Mouse (Mus musculus) right cerebral cortex, postnatal 10 days (tissue): Measurements from ENCODE around the gene Kxd1.
"Not testable (repeated sequence)": the region's sequence is repeated elsewhere in the genome, so short reads cannot be mapped to it uniquely, and the experiment has no call there.

ENCODE experiments used
- DNase-seq, 2 experiments: peaks; one replicate each; pipeline ENCODE4 v3.0.0; 2021; ENCODE audit warnings: low spot score in 2 of 2

Gene Kxd1

GRCm38 (mm10) chr8:70513441-70513840 is 14.3 kb downstream of the Kxd1 start:
- DNase-seq: peak in 1 of 2 experiments; percentile 61

GRCm38 (mm10) chr8:70512253-70512903 is 15.4 kb downstream of the Kxd1 start:
- DNase-seq: no peak

DNA sequence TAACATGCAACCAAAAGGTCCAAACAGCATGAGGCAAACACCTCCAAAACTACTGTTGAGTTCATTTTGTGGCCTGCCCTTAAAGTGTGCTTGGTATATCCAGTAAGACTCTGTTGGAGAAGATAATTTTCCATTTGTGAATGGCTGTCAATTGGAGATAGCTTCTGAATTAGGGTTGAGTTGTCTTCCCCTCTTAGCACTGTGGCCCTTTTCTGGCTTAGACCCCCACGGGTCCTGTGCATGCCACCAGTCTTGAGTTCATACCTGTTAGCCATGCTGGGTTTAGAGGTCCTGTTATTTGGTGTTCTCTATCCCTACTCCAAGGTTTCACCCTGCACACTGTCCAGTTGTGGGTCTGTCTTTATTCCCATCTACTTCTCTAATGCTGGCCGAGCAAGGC is 16.0 kb downstream of the Kxd1 start:
- no peak for DNase-seq

- not testable (repeated sequence) for DNase-seq
Observed at GRCm38 (mm10) chr8:70511174-70511573, 16.6 kb downstream of the Kxd1 start.

GRCm38 (mm10) chr8:70510228-70510915 is 17.4 kb downstream of the Kxd1 start, which contains the start of gene Uba52:
TSS of gene Uba52 (minus strand) at chr8:70510801.
- DNase-seq: peak; percentile 98 to 99

DNA sequence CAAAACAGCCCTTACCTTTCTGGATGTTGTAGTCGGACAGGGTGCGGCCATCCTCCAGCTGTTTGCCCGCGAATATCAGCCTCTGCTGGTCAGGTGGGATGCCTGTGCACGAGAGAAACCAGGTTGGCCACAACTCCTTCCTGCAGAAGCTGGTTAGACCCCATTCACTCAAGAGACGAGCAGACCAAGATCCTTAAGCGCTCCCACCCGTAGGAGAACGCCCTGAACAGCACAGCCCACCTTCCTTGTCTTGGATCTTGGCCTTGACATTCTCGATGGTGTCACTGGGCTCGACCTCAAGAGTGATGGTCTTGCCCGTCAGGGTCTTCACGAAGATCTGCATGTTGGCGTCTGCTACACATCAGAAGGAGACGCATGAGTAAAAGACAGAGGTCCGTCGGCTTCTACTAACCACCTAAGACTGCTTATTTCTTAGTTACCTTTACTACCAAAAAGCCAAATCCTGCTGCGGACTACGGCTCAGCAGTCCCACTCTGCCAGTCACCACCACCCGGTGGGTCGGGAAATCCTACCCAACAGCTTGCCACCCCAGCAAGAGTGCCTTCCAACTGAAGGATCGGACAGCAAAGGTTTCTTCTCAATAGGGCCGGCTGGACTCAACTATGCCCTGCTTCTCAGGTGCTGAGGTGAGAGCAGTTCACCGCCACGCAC is 18.3 kb downstream of the Kxd1 start:
- DNase-seq: peak in 1 of 2 experiments; percentile 33

- DNase-seq: no peak
Observed at GRCm38 (mm10) chr8:70507027-70507393, 20.7 kb downstream of the Kxd1 start.

DNA sequence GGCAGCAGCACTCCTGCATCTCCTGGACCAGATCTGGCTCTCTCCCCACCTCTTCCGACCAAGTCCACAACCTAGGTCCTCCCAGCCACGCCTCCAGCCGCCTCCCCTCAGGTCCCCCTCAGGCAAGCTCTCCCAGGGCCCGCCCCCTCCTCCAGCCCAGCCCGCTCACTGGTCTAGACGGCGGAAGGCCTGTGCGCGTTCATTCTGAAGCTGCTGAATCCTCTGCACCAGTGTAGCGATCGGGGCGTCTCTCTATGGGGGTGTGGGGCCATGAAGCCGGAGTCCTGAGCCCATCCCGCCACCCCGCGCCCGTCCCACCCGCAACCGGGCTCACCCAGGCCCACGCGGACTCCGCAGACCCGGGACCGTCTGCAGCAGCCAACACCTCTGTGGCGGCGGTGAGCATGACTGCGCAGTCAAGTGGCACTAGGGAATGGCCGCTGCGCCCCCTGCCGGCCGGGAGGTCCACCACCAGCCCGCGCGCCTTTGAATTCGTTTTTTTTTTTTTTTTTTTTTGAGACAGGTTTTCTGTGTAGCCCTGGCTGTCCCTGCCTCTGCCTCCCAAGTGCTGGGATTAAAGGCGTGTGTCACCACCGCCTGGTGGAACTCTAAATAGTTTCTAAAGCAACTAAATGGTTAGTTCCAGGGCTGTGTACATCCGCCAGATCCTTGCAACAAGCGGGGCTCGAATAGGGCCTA is 21.3 kb downstream of the Kxd1 start, which contains the start of gene Rex1bd:
Rex1bd (minus strand) TSS at position 425 of the 699 bp plus-strand sequence.
- DNase-seq: peak; percentile 94 to 95

- DNase-seq: peak; percentile 55
Observed at GRCm38 (mm10) chr8:70505698-70506327, 21.9 kb downstream of the Kxd1 start.

DNA sequence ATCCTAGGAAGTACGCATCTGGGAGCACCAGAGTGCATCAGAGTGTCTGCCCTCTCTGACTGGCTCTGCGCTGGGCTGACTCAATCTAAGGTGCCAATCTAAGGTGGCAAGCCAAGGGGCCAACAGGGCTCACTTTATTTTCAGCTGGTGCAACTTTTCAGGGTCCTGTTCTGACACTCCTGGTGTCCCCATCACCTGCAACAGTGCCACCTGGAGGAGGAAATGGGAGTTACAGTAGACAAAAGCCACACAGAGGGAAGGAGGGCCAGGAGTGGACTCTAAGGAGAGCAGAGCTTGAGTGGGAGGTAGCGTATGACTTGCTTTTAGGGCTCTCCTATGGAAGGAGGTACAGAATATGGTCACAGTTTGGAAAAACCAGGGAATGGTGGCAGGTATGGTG is 22.9 kb downstream of the Kxd1 start:
- peak; percentile 84 to 87 for DNase-seq

DNA sequence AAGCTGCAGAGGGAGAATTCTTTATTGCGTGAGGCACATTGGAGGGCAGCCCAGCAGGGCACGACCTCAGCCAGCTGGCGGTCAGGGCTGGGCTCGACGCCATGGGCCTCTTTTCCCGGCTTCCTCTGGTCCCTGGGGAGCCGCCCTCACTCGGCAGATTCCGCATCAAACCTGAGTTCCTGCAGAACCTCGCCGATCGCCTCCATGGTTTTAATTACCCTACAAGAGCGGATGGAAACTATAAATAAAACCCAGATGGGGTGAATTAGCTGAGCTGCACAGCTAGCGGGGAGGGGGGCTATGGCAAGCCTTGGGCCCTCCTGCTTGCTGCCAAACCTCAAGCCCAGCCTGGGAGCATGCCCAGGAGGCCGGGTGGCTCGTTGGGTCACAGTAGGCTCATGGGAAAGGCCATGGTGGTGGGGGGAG is 23.5 kb downstream of the Kxd1 start:
- peak; percentile 78 for DNase-seq

DNA sequence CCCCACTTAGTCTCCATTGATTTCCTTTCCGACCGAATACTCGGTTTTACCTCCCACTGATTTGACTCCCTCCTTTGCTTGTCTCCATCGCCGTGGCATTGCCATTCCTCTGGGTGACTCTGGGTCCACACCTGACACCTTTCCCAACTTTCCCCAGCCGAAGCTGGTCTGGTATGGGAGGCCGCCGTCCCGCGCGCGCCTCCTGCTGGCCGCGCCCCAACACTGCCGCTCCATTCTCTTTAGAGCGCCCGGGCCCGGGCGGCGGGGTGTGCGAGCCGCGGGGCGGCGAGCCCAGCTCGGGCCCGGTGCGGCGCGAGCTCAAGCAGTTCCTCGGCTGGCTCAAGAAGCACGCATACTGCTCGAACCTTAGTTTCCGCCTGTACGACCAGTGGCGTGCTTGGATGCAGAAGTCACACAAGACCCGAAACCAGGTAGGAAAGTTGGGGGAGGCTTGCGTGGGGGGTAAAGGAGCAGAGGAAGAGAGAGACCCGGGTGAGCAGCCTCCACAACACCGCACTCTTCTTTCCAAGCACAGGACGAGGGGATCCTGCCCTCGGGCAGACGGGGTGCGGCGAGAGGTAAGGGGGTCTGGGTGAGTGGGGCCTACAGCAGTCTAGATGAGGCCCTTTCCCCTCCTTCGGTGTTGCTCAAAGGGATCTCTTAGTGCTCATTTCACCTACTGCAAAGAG is 24.6 kb downstream of the Kxd1 start:
- DNase-seq: peak; percentile 59 to 69

DNA sequence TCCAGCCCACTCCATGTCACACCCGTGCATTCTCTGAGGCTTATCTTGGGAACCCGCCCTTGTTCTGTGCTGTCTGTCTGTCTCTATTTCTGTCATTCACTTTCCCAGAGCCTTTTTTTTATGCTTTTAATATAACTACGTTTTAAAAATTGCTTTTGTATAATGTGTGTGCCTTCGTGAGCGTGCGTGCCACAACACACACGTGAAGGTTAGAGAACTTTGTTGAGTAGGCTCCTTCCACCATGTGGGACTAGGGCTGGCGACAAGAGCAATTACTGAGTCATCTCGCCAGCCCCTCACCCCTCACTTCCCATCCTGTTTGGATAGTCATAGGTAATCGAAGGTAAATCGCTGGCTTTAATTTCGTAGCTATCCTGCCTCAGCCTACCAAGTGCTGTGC is 25.2 kb downstream of the Kxd1 start:
- DNase-seq: no peak

DNA sequence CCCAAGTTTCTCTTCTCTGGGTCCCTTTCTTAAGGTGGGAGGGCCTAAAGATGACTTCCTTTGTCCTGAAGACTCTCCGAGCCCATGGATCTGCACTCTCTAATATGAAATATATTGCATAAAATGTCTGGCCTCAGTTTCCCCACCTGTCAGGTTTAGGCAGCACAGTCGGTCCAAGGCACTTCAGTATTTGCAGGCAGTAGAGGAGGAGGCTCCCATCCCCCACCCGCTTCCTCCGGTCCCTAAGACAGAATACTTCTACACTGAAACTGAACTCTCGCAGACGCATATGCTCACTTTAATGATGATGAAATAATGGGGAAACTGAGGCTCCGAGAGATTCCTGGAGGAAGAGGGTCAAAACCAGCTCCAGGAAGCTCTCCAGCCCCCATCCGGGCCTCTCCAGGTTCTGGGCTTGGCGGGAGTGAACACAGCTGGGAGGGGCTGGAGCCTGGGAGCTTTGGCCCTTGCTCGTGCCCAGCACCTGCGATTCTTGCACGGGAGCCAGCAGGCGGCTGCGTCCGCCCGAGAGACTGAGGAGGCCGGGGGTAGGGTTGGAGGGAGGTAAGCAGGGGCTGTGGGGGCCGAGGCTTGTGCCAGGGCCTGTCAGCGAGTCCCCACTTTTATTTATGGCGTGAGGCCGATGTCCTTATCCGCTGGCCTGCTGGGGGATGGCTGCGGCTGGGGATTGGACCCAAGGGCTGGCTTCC is 25.8 kb downstream of the Kxd1 start:
- DNase-seq: peak; percentile 58 to 59

- peak in 1 of 2 experiments; percentile 40 for DNase-seq
Observed at GRCm38 (mm10) chr8:70500386-70501301, 27.1 kb downstream of the Kxd1 start.

- DNase-seq: no peak
Observed at GRCm38 (mm10) chr8:70495771-70496062, 32.0 kb downstream of the Kxd1 start.

- peak in 1 of 2 experiments; percentile 25 for DNase-seq
Observed at GRCm38 (mm10) chr8:70495001-70495770, 32.6 kb downstream of the Kxd1 start.

DNA sequence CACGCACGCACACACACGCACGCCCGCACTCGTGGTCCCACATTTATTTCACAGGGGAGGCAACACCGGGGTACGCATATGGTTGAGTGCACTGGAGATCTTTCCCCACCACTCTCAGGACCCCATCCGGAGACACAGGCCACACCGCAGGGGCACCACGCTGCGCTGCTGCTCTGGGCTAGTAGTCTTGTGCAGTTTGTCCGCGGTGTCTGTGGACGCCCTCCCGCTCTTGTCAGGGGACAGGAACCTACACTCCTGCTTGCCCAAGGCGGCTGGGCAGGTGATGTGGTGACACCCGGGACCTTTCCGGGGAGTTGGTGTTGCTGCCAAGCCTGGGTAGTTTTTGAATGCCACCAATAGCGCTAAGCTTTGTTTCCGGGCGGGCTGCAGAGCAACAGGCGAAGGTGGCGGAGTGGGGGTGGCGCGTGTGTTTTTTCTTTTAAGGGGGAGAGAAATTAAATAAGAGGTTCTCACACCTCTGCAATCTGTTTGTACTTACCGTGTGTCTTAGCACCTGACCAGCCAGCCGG is 33.3 kb downstream of the Kxd1 start:
- DNase-seq: peak in 1 of 2 experiments; percentile 23
